Mouse (Mus musculus) embryo, embryonic 11.5 days (tissue): ENCODE data around the gene Rcan1.
"Not testable (repeated sequence)": the region's sequence is repeated elsewhere in the genome, so short reads cannot be mapped to it uniquely, and the experiment has no call there.

Experiments
- DNase-seq: peaks from one replicate; pipeline ENCODE4 v3.0.0-alpha.2; 2012; ENCODE audit warnings: low read depth, low spot score

Gene Rcan1

GRCm38 (mm10) chr16:92435431-92435985 lies 35.2 kb downstream of the Rcan1 start:
- DNase-seq, result no peak

GRCm38 (mm10) chr16:92433176-92433575 lies 37.5 kb downstream of the Rcan1 start:
- no peak for DNase-seq

- no peak for DNase-seq
Observed at GRCm38 (mm10) chr16:92430731-92431130, 39.9 kb downstream of the Rcan1 start.

GRCm38 (mm10) chr16:92428197-92428950 lies 42.3 kb downstream of the Rcan1 start:
- no peak for DNase-seq

- DNase-seq, result no peak
Observed at GRCm38 (mm10) chr16:92426708-92427107, 44.0 kb downstream of the Rcan1 start.

GRCm38 (mm10) chr16:92425875-92426274 lies 44.8 kb downstream of the Rcan1 start:
- no peak for DNase-seq

GRCm38 (mm10) chr16:92423363-92423762 lies 47.3 kb downstream of the Rcan1 start:
- DNase-seq, result no peak

- no peak for DNase-seq
Observed at GRCm38 (mm10) chr16:92422435-92423362, 48.0 kb downstream of the Rcan1 start.

- no peak for DNase-seq
Observed at GRCm38 (mm10) chr16:92421147-92421934, 49.3 kb downstream of the Rcan1 start.

GRCm38 (mm10) chr16:92420641-92421040 lies 50.0 kb downstream of the Rcan1 start:
- no peak for DNase-seq

- no peak for DNase-seq
Observed at GRCm38 (mm10) chr16:92419099-92419498, 51.6 kb downstream of the Rcan1 start.

GRCm38 (mm10) chr16:92417267-92417666 lies 53.4 kb downstream of the Rcan1 start:
- no peak for DNase-seq

GRCm38 (mm10) chr16:92415702-92416118 lies 55.0 kb downstream of the Rcan1 start:
- no peak for DNase-seq

- DNase-seq, result not testable (repeated sequence)
Observed at GRCm38 (mm10) chr16:92415038-92415437, 55.6 kb downstream of the Rcan1 start.

- no peak for DNase-seq
Observed at GRCm38 (mm10) chr16:92412888-92413287, 57.8 kb downstream of the Rcan1 start.

- no peak for DNase-seq
Observed at GRCm38 (mm10) chr16:92411981-92412706, 58.5 kb downstream of the Rcan1 start.

- no peak for DNase-seq
Observed at GRCm38 (mm10) chr16:92410344-92410743, 60.3 kb downstream of the Rcan1 start.

GRCm38 (mm10) chr16:92407883-92408282 lies 62.8 kb downstream of the Rcan1 start:
- DNase-seq, result no peak

- no peak for DNase-seq
Observed at GRCm38 (mm10) chr16:92404141-92404540, 66.5 kb downstream of the Rcan1 start.

- no peak for DNase-seq
Observed at GRCm38 (mm10) chr16:92403069-92403468, 67.6 kb downstream of the Rcan1 start.

- DNase-seq, result no peak
Observed at GRCm38 (mm10) chr16:92402216-92402615, 68.5 kb downstream of the Rcan1 start.
